Mouse (Mus musculus): Measurements from ENCODE around the gene Qdpr.

DNA sequence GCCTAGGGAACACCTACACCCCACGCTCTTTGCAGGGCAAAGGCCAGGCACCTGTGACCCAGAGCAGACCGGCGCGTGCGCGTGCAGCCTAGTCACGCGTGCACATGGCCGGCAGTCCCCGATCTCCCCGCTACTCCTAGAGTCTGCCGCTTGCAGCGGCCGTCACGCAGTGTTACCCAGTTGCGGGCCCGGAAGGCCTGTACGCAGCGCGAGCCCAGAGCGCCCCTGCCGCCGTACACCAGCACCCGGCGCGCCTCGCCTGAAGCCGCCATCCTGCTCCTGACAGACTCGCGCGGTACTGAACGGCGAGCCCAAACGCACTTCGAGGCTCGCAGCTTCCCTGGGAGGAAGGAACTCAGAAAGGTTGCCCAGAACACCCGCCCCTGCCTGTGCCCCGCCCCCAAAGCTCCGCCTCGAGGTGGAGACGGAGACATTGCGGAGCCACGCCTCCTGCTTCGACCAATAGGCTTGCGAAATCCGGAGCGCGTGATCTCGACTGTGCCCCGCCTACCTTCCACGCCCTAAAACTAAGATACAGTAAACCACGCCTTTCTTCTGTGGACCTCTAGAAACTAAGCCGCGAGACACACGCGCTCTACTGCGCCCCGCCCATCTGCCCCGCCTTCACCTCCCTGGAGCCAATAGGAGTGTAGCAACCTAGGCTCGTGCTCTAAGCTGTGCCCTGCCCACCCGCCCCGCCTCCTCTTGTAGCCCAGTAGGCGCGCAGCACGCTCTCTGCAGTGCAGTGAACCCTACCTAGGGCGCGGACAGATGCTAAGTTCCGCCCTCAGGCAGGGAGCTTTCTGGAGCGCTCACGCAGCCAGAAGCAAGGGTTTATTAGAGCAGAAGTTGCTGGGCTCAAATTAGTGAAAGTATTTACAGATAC, at the start of gene Qdpr:
- no peak for TF ChIP-seq CTCF (IDR thresholded peaks at IDR 0.05; ENCODE audit: low read depth, low read length)
- TF ChIP-seq GATA1 (IDR thresholded peaks at IDR 0.05; ENCODE audit: borderline replicate concordance, low read length): no peak
- TF ChIP-seq POLR2AphosphoS5 (IDR thresholded peaks at IDR 0.05; ENCODE audit: insufficient replicate concordance, low read depth, low read length): no peak
- no peak for TF ChIP-seq GATA2 (IDR thresholded peaks at IDR 0.05; ENCODE audit: borderline replicate concordance, low read depth, low read length)
